Mouse (Mus musculus) induced T-regulatory cell, adult 2 months (primary cell): ENCODE results near the gene Ccdc130.

Source experiments
- DNase-seq: peaks from one replicate; pipeline ENCODE4 v3.0.0-alpha.2; 2012; ENCODE audit warnings: low read depth

The Ccdc130 gene

DNA sequence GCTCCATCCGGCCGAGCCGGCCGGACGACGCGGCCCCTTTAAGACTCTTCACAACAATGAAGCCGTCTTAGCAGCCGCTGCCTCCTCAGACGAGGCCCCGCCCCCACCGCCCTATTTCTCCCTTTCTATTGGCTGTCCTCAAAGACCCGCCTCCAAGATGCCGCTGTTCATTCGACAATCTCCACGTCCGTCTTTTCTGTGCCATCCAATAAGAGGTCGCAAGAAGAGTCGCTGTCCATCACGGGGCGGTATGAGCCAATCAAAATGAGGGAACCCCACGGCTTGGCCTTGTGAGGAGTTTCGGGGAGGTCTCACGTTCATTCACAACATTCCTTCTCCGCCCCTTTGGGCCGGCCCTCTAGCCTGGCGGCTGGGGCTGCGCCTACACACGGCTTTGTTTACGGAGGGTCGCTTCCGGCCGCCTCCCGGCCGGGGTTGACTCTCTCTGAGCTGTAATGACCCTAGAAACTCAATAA is 33.1 kb downstream of the Ccdc130 start, which contains the start of gene Zswim4:
Zswim4 (minus strand) TSS at position 58 of the 476 bp plus-strand sequence.
- DNase-seq: peak; percentile 100

DNA sequence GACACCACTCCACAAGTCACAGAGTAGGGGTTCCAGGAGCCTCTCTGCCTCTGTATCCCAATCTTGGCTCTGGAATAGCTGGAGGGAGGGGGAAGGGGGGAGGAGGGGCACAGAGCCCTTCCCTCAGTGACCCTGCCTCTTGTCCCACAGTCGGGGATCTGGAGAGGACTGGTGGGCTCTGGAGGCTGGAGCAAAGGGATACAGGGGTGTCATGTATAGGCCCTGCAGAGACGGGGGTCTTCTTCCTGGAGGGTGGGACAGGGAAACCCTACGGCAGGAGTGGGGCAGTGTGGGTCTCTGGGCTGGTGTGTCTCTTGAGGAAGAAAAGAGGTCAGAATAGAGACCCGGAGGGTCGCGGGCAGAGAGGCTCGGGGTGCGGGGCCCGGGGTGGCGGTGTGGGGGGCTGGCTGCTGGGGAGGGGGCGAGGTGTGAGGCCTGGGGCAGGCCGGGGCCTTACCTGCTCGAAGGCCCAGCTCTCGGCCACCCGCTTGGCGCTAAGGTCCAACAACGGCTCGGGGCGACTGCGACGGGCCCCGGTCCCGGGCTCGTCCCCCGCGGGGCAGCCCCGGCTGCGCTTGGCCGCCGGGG is 33.7 kb downstream of the Ccdc130 start:
- peak; percentile 45 for DNase-seq

DNA sequence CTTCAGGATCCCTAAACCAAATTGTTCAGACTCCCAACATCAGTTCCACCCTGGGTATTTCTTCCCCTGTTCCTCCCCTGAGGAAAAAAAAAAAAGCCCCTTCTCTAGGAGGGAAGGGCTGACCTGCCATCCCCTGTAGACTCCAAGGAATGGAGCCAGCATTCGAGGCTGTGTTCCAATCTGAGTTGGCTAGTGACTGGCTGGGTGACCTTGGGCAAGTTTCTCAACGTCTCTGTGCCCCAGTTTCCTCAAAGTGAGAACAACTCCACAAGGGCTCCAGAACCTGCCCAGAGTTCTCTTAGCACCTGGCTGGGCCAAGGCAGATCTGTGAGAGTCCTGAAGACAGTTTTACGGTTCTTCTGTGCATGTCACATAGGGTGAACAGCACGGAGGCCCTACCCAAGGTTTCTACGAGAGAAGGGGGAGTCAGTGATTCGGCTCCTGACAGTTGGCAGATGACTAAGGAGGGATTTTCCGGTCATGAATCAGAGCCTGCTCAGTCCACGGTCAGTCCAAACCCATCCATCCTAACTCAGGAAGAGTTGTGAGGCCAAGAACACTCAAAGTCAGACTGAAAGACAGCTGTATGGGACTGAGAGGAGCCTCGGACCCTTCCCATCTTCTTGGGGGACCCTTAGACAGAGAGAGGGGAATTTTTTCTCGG is 34.3 kb downstream of the Ccdc130 start:
- peak; percentile 63 for DNase-seq

DNA sequence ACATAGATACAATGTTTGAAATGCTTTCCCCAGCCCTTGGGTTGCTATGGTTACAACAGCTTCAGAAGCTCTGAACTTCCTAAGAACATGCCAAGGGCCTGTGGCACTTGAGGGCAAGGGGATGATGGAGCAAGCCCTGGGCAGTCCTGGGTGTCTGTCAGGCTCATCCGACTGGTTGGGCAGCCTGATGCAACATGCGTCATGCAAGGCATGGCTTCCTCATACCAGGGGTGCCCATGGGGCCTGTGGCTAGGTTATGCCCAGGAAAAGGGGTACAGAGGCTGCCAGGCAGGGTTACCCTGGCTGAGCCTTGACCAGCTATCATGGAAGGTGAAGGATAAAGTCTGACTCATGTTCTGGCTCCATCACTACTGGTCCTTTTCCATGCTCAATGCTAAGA is 37.1 kb downstream of the Ccdc130 start:
- no peak for DNase-seq

DNA sequence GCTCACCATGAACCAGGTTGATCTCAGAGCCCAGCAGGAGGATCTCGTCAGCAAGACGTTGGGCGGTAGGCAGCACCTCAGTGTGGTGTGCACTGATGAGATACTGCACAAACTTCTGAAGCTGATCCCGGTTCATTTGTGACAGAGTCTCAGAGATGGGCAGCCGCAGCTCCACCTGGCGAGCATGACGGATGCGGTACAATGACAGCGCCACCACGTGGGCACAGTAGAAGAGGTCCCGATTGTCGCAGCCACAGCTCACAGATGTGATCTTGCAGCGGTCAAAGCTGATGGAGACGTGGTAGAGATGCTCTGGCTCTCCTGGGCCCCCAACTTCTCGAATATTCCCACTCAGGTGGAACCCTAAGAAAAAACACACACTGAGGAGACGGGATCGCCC is 39.4 kb downstream of the Ccdc130 start:
- peak; percentile 40 for DNase-seq

DNA sequence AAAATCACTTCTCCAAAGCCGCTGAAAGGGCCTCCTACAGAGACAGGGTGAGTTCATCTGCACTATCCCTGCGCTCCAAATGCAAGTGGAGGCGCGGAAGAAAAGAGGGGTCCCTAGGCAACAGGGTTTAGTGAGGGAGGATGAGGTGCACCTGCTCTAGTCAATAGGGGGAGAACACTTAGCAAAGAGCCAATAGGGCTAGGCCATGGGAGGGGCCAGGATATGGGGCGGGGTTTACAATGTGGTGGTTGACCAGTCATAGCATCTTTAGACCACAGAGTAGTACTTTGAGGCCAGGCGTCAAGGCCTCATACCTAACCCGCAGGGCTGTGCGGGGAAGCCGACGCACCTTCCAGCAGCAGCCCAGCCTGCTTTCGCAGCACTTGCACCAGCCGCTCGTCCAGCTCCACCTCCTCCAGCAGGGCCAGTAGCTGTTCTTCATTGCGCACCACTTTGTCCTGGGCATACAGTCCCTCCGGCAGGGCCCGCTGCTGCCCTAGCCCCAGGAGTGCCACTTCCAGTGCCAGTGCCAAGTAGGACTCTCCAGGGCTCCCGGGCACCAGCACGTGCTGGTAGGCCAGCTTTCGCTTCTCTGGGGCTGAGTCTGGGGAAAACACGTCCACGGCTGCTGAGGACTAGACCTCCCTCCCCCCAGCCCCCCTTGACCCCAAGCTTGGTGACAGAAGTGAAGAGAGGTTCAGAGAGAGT is 46.7 kb downstream of the Ccdc130 start:
- no peak for DNase-seq

DNA sequence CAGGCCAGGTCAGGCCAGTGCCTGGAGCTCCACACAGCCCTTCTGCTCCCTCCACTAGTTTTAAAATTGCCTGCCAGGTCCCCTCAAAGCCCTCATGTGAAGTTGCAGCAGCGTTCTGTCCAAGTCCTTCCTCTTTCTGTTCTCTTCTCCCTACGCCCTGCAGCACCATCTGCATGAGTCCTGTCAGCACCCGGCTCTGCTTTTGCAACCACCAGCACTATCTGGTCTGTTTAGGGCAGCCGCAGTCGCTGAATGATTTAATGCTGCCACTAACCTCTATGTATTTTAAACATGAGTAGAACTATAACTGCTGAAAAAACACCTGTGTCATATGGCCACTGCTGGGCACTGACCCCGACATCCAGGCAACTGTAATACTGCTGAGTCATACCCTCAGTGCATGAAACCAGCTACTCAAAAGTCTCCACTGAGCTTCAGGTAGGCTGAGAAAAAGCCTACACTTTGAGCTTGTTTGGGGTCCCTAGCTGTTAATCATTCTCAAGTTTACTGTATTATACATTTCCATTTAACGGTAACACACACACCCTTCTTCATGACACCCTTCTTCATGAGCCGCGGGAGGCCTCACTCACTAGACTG is 47.5 kb downstream of the Ccdc130 start:
- no peak for DNase-seq

DNA sequence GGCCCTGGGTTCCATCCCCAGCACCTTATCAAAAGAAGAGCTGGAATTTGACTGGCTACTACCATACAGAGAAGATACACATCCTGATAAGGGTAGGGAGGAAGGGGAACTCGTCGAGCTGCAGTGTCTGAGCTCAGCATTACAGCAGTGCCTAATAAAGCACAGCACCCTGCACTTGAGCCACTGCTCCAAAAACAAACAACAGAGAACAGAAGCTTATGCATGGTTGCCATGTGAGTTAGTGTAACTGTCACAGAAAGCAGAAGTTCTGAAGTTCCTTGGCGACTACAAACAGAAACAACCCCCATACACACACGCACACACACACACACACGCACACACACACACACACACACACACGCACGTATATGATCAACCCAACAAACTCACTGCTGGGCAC is 50.1 kb downstream of the Ccdc130 start:
- DNase-seq: no peak

DNA sequence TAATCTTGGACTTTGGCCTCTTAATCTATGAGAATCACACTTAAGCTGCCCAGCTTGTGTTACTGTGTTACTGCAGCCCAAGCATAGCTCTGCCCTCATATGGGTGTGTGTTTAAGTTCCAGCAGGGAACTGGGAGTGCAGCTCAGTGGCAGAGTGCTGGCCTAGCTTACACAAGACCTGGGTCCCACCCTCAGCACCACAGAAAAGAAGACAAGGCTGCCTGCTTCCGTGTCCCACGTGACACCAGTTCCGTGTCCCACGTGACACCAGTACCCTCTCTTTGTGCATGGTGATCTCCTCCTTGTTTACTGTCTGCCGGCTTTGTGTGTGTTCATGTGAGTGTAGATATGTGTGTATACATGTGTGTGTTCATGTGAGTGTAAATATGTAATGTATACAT is 52.0 kb downstream of the Ccdc130 start:
- no peak for DNase-seq

DNA sequence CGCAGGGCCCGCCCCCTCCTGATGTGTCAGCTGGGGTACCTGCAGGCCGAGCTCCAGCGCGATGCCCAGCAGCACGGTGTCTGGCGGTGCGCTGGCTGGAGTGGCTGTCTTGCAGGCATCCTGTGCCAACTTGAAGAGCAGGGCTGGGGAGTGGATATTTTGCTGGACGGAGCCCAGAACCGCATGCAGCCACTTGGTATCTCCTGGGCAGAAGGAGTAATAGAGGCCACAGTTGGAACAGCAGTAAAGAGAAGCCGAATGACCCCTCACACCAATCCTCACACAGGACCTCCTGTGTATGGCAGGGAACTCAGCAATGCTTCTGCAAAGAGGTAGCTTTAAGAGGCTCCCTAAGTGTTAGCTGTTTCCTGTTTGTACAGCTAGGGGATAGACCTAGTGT is 53.0 kb downstream of the Ccdc130 start:
- DNase-seq: no peak

DNA sequence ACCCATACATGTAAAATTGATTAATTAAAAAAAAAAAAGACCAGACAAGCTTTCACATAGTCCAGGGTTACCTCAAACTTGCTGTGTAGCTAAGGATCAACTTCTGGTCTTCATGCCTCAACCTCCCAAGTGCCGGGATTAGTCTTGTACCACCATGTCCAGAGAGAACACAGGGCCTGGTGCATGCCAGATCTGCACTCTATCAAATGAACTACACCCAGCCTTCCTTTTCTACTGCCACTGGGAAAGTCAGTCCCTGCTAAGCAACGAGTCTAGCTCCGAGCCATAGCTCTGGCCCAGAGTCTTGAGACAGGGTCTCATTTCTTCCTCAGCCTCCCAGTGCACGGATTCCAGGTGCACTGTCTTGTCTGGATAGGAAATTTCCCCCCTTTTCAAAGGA is 56.9 kb downstream of the Ccdc130 start:
- DNase-seq: no peak

DNA sequence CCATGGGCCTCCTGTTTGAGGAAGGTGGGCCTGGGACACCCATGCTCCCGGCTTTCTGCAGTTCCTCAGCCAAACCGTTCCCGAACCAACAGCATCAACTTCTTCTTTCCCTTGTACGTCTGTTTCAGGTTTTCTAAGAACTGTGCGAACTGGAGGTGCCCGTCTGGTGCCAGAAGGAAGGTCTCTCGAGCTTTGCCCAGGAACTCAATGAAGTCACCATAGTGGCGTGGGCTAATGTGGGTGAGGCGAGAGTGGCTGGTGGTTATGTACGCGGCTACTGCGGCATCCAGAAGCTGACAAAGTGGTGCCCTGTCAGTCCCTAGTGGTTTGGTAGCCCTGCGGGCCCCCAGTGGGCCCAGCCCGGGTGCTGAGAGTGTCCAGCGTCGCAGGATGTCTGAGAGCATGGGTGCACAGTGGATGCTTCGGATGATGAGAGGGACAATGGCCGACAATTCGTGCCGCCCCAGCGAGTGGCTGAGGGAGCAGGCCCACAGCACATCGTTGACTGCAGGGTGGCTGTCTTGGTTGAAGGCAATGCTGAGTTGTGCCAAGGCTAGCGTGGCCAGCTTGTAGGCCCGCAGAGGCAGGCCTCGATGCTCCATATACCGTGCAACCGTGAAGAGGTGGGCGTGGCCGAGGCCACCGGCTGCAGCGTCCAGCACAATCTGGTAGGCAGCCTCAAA is 58.2 kb downstream of the Ccdc130 start:
- no peak for DNase-seq

DNA sequence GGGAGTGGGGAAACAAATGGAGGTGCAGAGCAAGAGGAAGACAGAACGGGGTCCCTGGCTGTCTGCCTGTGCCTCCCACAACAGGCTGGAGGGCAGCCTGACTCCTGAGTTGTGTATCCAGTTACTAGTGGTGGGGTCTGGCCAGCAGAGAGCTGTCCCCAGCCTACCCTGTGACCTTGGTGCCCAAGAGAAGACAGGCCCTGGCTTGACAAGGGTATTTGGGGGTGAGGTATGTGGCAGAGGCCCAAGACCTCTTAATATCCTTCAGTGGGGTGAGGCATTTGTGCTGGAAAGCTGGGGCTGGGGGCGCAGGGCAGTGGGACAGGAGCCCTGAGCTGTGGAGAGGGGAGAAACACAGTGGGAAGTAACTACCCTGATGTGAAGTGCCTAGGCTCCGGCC is 59.0 kb downstream of the Ccdc130 start:
- no peak for DNase-seq

DNA sequence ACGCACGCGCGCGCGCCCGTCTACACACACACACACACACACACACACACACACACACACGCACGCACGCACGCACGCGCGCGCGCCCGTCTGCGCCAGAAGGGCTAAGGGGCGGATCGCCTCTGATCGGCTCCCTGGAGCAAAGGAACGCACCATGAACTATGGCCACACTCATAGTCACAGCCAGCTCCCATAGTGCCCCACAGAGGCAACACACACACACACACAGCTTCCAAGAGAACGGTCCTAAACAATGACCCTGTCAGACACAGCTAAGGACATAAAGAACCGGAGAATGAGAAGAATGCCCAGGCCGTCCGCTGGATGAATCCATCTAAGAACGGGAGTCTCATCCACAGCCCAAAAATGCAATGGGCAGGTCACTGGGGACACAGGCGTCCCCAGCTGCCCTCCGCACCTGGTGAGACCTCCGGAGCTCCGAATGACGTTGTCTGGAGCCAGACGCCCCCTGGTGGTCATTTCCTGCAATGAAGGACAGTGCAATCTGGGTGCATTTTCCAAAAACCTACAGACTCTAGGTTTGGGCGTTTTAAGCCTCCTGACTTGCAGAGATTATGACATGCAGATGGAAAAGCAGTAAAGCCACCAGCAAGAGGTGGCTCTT is 59.9 kb downstream of the Ccdc130 start:
- peak; percentile 91 for DNase-seq

DNA sequence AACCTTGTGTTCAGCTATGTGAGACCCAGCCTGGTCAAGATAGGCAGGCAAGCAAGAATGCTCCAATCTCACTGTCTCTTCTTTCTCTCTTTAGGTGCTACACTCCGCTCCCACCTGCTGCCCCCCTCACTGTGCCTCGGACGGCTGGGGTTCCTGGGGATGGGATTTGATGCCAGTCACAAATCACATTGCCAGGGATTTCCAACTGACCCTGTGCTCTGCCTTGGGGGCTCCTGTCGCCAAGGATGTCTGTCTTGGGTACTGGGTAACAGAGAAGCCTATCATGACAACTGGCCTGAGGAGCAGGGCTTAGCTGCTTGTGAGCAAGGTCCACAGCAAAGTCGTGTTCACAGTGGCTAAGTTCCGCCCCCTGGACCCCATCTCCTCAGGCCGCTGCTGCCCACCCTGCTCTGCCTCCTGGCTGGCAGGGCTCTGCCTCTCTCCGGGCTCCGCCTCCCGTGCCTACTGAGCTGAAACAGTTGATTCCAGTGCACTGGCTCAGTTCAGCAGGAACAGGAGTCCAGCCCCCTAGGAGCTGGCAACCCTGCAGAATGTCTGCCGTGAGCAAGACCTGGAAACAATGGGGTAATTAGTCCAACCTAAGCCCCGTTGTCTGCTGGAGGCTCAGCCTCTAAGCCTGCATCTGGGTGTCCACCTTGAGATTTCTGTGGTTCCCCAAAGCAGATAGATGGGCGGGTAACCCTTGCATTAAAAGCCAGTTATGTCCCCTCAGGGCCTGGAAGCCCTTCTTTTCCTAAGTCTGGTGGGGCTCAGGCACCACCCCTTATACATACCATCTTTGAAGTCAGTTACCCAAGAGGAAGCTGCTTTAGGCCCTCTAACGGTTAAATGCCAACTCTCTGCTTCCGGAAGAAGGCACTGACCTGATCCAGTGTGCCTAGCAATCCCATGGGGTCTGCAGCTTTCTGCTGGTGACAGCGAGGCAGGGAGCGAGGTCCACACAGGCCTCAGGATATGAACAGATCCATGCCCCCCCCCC is 61.5 kb downstream of the Ccdc130 start:
- peak; percentile 57 for DNase-seq

DNA sequence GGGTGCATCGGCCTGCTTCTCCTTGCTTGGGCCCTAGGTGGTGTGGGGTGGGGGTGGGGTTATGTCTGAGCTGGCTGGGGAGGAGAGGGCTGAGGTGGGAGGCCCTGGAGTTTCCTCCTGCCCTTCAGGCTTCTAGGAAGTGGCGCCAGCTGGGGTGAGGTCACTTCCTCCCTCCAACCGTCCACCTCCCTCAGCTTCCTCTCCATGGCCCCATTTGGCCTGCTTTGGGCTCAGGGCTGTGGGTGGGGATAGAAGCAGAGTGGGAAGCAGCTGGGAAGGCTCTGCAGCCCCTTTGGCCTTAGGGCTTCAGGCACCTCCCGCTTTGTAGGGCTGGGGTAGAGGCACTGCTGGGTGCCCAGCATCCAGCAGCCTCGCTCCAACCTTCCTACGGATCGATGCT is 62.4 kb downstream of the Ccdc130 start:
- DNase-seq: peak; percentile 74
